Mouse (Mus musculus): ENCODE measurements around the gene Ccdc124.

DNA sequence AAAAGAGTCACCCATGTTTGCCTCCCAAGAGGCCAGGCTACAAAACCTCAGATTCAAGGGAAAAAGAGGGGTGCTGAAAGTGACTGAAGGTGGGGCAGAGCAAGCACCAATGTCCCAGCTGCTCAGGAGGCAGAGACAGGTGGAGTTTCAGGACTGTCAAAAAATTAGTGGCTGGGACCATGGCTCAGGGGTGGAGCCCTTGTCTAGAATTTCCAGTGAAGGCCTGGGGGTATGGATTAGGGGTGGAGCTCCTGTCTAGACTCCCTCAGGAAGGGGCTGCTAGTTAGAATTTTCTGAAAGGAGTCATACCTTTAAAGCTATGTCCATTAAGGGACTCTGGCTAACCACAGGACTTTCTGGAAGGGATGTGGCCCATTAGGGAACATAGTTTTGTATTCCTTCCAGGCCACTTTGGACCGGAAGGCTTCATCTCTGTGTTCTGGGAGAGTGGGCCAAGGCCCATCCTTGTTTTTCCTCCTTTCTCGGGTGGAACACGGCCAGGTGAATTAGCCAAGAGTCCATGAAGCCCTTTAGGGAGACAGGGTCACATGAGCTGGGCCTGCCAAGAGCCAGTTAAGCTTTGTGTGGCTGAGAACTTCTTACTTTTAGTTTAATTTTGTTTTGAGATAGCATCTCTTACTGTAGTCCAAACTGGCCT is 24.3 kb downstream of the Ccdc124 start:
- TF ChIP-seq CTCF (IDR thresholded peaks at IDR 0.05; ENCODE audit: borderline replicate concordance, insufficient read depth, low read length): no peak
- TF ChIP-seq POLR2A (IDR thresholded peaks at IDR 0.05; ENCODE audit: low read depth, low read length): no peak

Data from embryonic fibroblast, embryonic 13.5 days (primary cell).